In the genomic region with DNA sequence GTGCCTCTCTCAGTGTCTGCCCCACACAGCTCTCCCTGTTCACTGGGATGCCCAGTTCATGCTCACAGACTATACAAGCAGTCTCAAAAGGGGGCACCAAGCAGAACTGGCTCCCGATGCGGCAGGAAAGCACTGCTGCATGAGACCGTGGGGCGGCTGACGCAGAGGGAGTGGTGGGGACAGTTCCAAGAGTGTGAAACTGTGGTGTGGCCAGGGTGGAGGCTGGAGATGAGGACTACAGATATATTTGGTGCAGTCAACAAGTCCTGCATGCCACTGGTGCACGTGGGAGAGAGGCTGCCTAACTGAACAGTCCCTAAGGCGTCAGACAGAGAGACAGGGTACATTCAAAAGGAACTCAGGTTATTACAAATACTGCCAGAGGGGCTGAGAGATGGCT, we compare ENCODE assay signal across 7 mouse cellular contexts. TPM values are rescaled to one million over a fixed set of nuclear protein-coding genes. Genes with fewer than 3 reads are reported as not detected.
A peak's percentile ranks its signal among the peaks of the same experiment; 100 is the strongest.
DNase-seq lines count a peak whose midpoint lies in the region; ATAC-seq lines count a peak whose summit lies in the region.

No protein-coding gene starts in this region.

- H3K4me1 ChIP-seq in liver, embryonic 13.5 days (replicated peaks), result peaks cover 70% of the 10 kb centered on the region

- H3K9ac ChIP-seq in liver, embryonic 13.5 days, result peak overlapping the region; percentile 68

- no peaks in the 10 kb centered on the region for H3K27me3 ChIP-seq in liver, embryonic 13.5 days

- DNase-seq in thymus, postnatal 14 days, result peak; percentile 24
- no peak for DNase-seq in thymus, postnatal 0 days (ENCODE audit: low spot score)
- peak; percentile 19 for DNase-seq in heart, adult 8-10 months (ENCODE audit: low spot score)
- DNase-seq in liver, embryonic 13.5 days, result peak; percentile 64
- peak; percentile 51 to 68 for DNase-seq in spleen, postnatal 10 days (ENCODE audit: low spot score in 2 of 2)
- DNase-seq in right cerebral cortex, adult 2 months (ENCODE audit: low spot score in 2 of 2), result no peak
- DNase-seq in embryo, embryonic 10 days (ENCODE audit: low spot score), result no peak

- peak overlapping the region; percentile 92 for H3K27ac ChIP-seq in liver, embryonic 13.5 days

- 7% methylated on average over 7 of the region's 7 CpGs for WGBS in liver, embryonic 13.5 days (ENCODE audit: insufficient replicate concordance)

- no peaks in the 10 kb centered on the region for H3K9me3 ChIP-seq in liver, embryonic 13.5 days (replicated peaks)

- peak; percentile 88 for ATAC-seq in liver, embryonic 13.5 days (ENCODE audit: low read depth)

- no peaks in the 10 kb centered on the region for H3K36me3 ChIP-seq in liver, embryonic 13.5 days

- H3K4me3 ChIP-seq in liver, embryonic 13.5 days (replicated peaks), result peak overlapping the region; percentile 38

- peak overlapping the region; percentile 70 for H3K4me2 ChIP-seq in liver, embryonic 13.5 days

RNA-seq across cellular contexts. Expression of a gene that starts 22.2 kb away (rescaled TPM):
- 175 and 194 TPM in 2 replicates for polyA plus RNA-seq in thymus, postnatal 0 days (2015; fragmentation: Nextera tagmentation; extraction: Ambion mirVana)
- 100 to 1,000 TPM; 379 to 441 (median 399) TPM for total RNA-seq in heart, adult 8-10 months (2022)
- 184 and 209 TPM in 2 replicates for polyA plus RNA-seq in liver, embryonic 13.5 days (2015; fragmentation: Nextera tagmentation; extraction: Ambion mirVana)

RNA-seq across cellular contexts. Expression of a gene that starts 23.5 kb away (rescaled TPM):
- polyA plus RNA-seq in thymus, postnatal 0 days (2015; fragmentation: Nextera tagmentation; extraction: Ambion mirVana), result 11.9 and 14.9 TPM in 2 replicates
- total RNA-seq in heart, adult 8-10 months (2022), result 10 to 100 TPM; 49.0 to 60.2 (median 53.5) TPM
- polyA plus RNA-seq in liver, embryonic 13.5 days (2015; fragmentation: Nextera tagmentation; extraction: Ambion mirVana), result 5.9 and 6.3 TPM in 2 replicates

RNA-seq across cellular contexts. Expression of a gene that starts 34.4 kb away (rescaled TPM):
- 0.36 and 1.0 TPM in 2 replicates for polyA plus RNA-seq in thymus, postnatal 0 days (2015; fragmentation: Nextera tagmentation; extraction: Ambion mirVana)
- under 1 TPM; 0.32 to 0.57 (median 0.42) TPM for total RNA-seq in heart, adult 8-10 months (2022)
- 0.37 and 0.44 TPM in 2 replicates for polyA plus RNA-seq in liver, embryonic 13.5 days (2015; fragmentation: Nextera tagmentation; extraction: Ambion mirVana)

Comparison
In these comparisons a context has a peak if more than half of its experiments do, and no peak if none do; other contexts are left out.
1. DNase-seq: peak in thymus, postnatal 14 days (single experiment), heart, adult 8-10 months (single experiment), liver, embryonic 13.5 days (single experiment) and spleen, postnatal 10 days (2 of 2); none in thymus, postnatal 0 days (single experiment), right cerebral cortex, adult 2 months (0 of 2) and embryo, embryonic 10 days (single experiment).